Mouse (Mus musculus) hindbrain, embryonic 10.5 days (tissue): Measurements from ENCODE around the gene Erh. TPM values are rescaled to one million over a fixed set of nuclear protein-coding genes. Genes with fewer than 3 reads are reported as not detected.

Experiments used
- DNase-seq: peaks from one replicate; pipeline ENCODE4 v3.0.0-alpha.2; 2017; ENCODE audit warnings: low spot score
- H3K27ac ChIP-seq: fragments of 300-500 bp; sonication (generic); 2 replicates; pipeline ENCODE4 v1.5.1; 2016; ENCODE audit warnings: mild to moderate bottlenecking, moderate library complexity
- H3K27me3 ChIP-seq: fragments of 300-500 bp; sonication (generic); 2 replicates; pipeline ENCODE4 v1.6.1; 2016; ENCODE audit warnings: mild to moderate bottlenecking; ENCODE audit not compliant: poor library complexity, insufficient read depth, severe bottlenecking
- H3K36me3 ChIP-seq: fragments of 300-500 bp; sonication (generic); 2 replicates; pipeline ENCODE4 v1.6.1; 2016; ENCODE audit warnings: mild to moderate bottlenecking, moderate library complexity
- H3K4me1 ChIP-seq: fragments of 300-500 bp; sonication (generic); replicated peaks from 2 replicates; pipeline ENCODE4 v1.6.1; 2016; ENCODE audit warnings: mild to moderate bottlenecking
- H3K4me3 ChIP-seq: fragments of 300-500 bp; sonication (generic); 2 replicates; pipeline ENCODE4 v1.5.1; 2016; ENCODE audit warnings: mild to moderate bottlenecking, moderate library complexity
- H3K9me3 ChIP-seq: fragments of 300-500 bp; sonication (generic); 2 replicates; pipeline ENCODE4 v1.6.1; 2016; ENCODE audit warnings: mild to moderate bottlenecking, moderate library complexity
- WGBS: fragments of 180-500 bp; shearing (Covaris S2); methylation state at CpG from one replicate; pipeline ENCODE4 v1.1.7; 2016; 5-methylcytosine and 5-hydroxymethylcytosine counted together
- polyA plus RNA-seq: library from polyadenylated mRNA; unstranded; fragments of >200 nt; fragmentation: Nextera tagmentation; extraction: Ambion mirVana; gene quantifications from 2 replicates; pipeline ENCODE4 v1.2.1, GENCODE M21; 2016

Erh gene
- polyA plus RNA-seq, 1 experiment from 2014 or later: 467 TPM

- Histone ChIP-seq H3K36me3 (peaks cover 11% of the 10 kb centered on the region), H3K4me1 (no peaks in the 10 kb centered on the region), H3K27ac (no peak overlapping the region), H3K27me3 (no peaks in the 10 kb centered on the region), H3K4me3 (no peak overlapping the region), H3K9me3 (no peaks in the 10 kb centered on the region)
- DNase-seq: no peak
- 94% methylated on average over 6 of the region's 6 CpGs for WGBS
Observed at GRCm38 (mm10) chr12:80658661-80659060, 14.5 kb upstream of the Erh start.

GRCm38 (mm10) chr12:80654659-80655025 lies 10.5 kb upstream of the Erh start:
- WGBS: 95% methylated on average over 3 of the region's 3 CpGs
- H3K9me3 ChIP-seq: no peaks in the 10 kb centered on the region
- peaks cover 6% of the 10 kb centered on the region; the same call in 1 of the 2 replicates for H3K36me3 ChIP-seq
- no peak overlapping the region for H3K27ac ChIP-seq
- no peak overlapping the region for H3K4me3 ChIP-seq
- DNase-seq: no peak
- H3K27me3 ChIP-seq: no peaks in the 10 kb centered on the region
- no peaks in the 10 kb centered on the region for H3K4me1 ChIP-seq

GRCm38 (mm10) chr12:80653951-80654658 lies 10.0 kb upstream of the Erh start:
- Histone ChIP-seq H3K4me3 (no peak overlapping the region), H3K27me3 (no peaks in the 10 kb centered on the region), H3K36me3 (peaks cover 9% of the 10 kb centered on the region), H3K9me3 (no peaks in the 10 kb centered on the region), H3K27ac (no peak overlapping the region), H3K4me1 (no peaks in the 10 kb centered on the region)
- DNase-seq: no peak
- 94% methylated on average over 7 of the region's 7 CpGs for WGBS

- no peaks in the 10 kb centered on the region for H3K9me3 ChIP-seq
- 96% methylated on average over 3 of the region's 3 CpGs for WGBS
- H3K36me3 ChIP-seq: peaks cover 34% of the 10 kb centered on the region
- H3K4me3 ChIP-seq: no peak overlapping the region
- H3K27ac ChIP-seq: no peak overlapping the region
- DNase-seq: no peak
- peaks cover 41% of the 10 kb centered on the region for H3K4me1 ChIP-seq
- no peaks in the 10 kb centered on the region for H3K27me3 ChIP-seq
Observed at GRCm38 (mm10) chr12:80646377-80646776, 2.2 kb upstream of the Erh start.

- 11% methylated on average over 18 of the region's 18 CpGs for WGBS
- H3K4me1 ChIP-seq: peaks cover 41% of the 10 kb centered on the region
- H3K4me3 ChIP-seq: peak overlapping the region; percentile 99
- H3K36me3 ChIP-seq: peaks cover 46% of the 10 kb centered on the region
- H3K9me3 ChIP-seq: no peaks in the 10 kb centered on the region
- no peak for DNase-seq
- no peaks in the 10 kb centered on the region for H3K27me3 ChIP-seq
- H3K27ac ChIP-seq: peak overlapping the region; percentile 97
Observed at GRCm38 (mm10) chr12:80644506-80644868, 346 bp upstream of the Erh start.

- H3K4me1 ChIP-seq: peaks cover 41% of the 10 kb centered on the region
- WGBS: 3% methylated on average over 48 of the region's 48 CpGs
- no peaks in the 10 kb centered on the region for H3K27me3 ChIP-seq
- H3K36me3 ChIP-seq: peaks cover 48% of the 10 kb centered on the region
- peak overlapping the region; percentile 99 for H3K4me3 ChIP-seq
- H3K27ac ChIP-seq: peak overlapping the region; percentile 97
- no peaks in the 10 kb centered on the region for H3K9me3 ChIP-seq
- peak; percentile 79 for DNase-seq
Observed at GRCm38 (mm10) chr12:80642725-80643692, 1.1 kb downstream of the Erh start.

GRCm38 (mm10) chr12:80631790-80632189 lies 12.4 kb downstream of the Erh start:
- WGBS: 90% methylated on average over 5 of the region's 5 CpGs
- Histone ChIP-seq H3K36me3 (peaks cover 72% of the 10 kb centered on the region), H3K9me3 (no peaks in the 10 kb centered on the region), H3K27ac (no peak overlapping the region), H3K4me3 (no peak overlapping the region), H3K27me3 (no peaks in the 10 kb centered on the region), H3K4me1 (peaks cover 22% of the 10 kb centered on the region)
- no peak for DNase-seq

GRCm38 (mm10) chr12:80620501-80620900 lies 23.6 kb downstream of the Erh start:
- no peak for DNase-seq
- Histone ChIP-seq H3K27me3 (no peaks in the 10 kb centered on the region), H3K4me3 (no peak overlapping the region), H3K27ac (no peak overlapping the region), H3K36me3 (no peaks in the 10 kb centered on the region), H3K4me1 (peaks cover 10% of the 10 kb centered on the region), H3K9me3 (no peaks in the 10 kb centered on the region)
- WGBS: 80% methylated on average over 5 of the region's 5 CpGs

GRCm38 (mm10) chr12:80615371-80616257 lies 28.5 kb downstream of the Erh start:
- H3K36me3 ChIP-seq: no peaks in the 10 kb centered on the region

GRCm38 (mm10) chr12:80612113-80612791 lies 31.9 kb downstream of the Erh start:
- Histone ChIP-seq H3K36me3 (no peaks in the 10 kb centered on the region), H3K4me3 (no peak overlapping the region), H3K9me3 (no peaks in the 10 kb centered on the region), H3K27me3 (no peaks in the 10 kb centered on the region), H3K4me1 (peaks cover 10% of the 10 kb centered on the region), H3K27ac (no peak overlapping the region)
- no peak for DNase-seq
- WGBS: 73% methylated on average over 9 of the region's 9 CpGs

More at GRCm38 (mm10) chr12:80615371-80616257, 28.5 kb downstream of the Erh start:
- no peak for DNase-seq
- Histone ChIP-seq H3K4me1 (peaks cover 10% of the 10 kb centered on the region), H3K27me3 (no peaks in the 10 kb centered on the region), H3K9me3 (no peaks in the 10 kb centered on the region), H3K27ac (peak overlapping the region; percentile 12; the same call in 1 of the 2 replicates), H3K4me3 (no peak overlapping the region)
- 58% methylated on average over 7 of the region's 7 CpGs for WGBS

- H3K4me1 ChIP-seq: no peaks in the 10 kb centered on the region
- peaks cover 2% of the 10 kb centered on the region for H3K36me3 ChIP-seq
- H3K9me3 ChIP-seq: no peaks in the 10 kb centered on the region
- DNase-seq: no peak
- H3K27me3 ChIP-seq: no peaks in the 10 kb centered on the region
- no peak overlapping the region for H3K4me3 ChIP-seq
- no peak overlapping the region for H3K27ac ChIP-seq
- 81% methylated on average over 3 of the region's 3 CpGs for WGBS
Observed at GRCm38 (mm10) chr12:80609928-80610327, 34.2 kb downstream of the Erh start.

GRCm38 (mm10) chr12:80608576-80608975 lies 35.6 kb downstream of the Erh start:
- Histone ChIP-seq H3K27me3 (no peaks in the 10 kb centered on the region), H3K36me3 (peaks cover 5% of the 10 kb centered on the region), H3K4me3 (no peak overlapping the region), H3K27ac (no peak overlapping the region), H3K9me3 (no peaks in the 10 kb centered on the region), H3K4me1 (no peaks in the 10 kb centered on the region)
- WGBS: 77% methylated on average over 1 of the region's 1 CpGs
- DNase-seq: no peak
